Mouse (Mus musculus): ENCODE measurements at regions not wholly inside any gene's neighbourhood (a gene's known extent, or its start where the extent isn't known, plus 50 kb on each side); places are given as distances from the start of the nearest gene placed in this dataset.

GRCm38 (mm10) chr11:113098360-113098759 lies 316.3 kb downstream of the Sox9 start:
- no peak for TF ChIP-seq POLR2A (IDR thresholded peaks at IDR 0.05; ENCODE audit: borderline replicate concordance, extremely low read depth, low read depth, low read length)
- TF ChIP-seq CTCF (IDR thresholded peaks at IDR 0.05; ENCODE audit: insufficient read depth, low read length): no peak
